Mouse (Mus musculus) forebrain, embryonic 13.5 days (tissue): ENCODE measurements around the gene Tomm20l. TPM values are rescaled to one million over a fixed set of nuclear protein-coding genes. Genes with fewer than 3 reads are reported as not detected.

Experiments used
- ATAC-seq: fragments of 200-750 bp; cut with Nextera tagmentation; 2 replicates; pipeline ENCODE4 v1.8.0; 2017
- H3K27ac ChIP-seq: fragments of 300-500 bp; sonication (generic); 2 replicates; pipeline ENCODE4 v1.5.1; 2015; ENCODE audit warnings: inconsistent platforms, mild to moderate bottlenecking, moderate library complexity
- H3K27me3 ChIP-seq: fragments of 300-500 bp; sonication (generic); 2 replicates; pipeline ENCODE4 v1.6.1; 2015; ENCODE audit warnings: mild to moderate bottlenecking, inconsistent platforms
- H3K36me3 ChIP-seq: fragments of 300-500 bp; sonication (generic); 2 replicates; pipeline ENCODE4 v1.6.1; 2015; ENCODE audit warnings: mild to moderate bottlenecking, inconsistent platforms; ENCODE audit not compliant: poor library complexity, severe bottlenecking
- H3K4me1 ChIP-seq: fragments of 300-500 bp; sonication (generic); 2 replicates; pipeline ENCODE4 v1.6.1; 2015; ENCODE audit warnings: inconsistent platforms
- H3K4me2 ChIP-seq: fragments of 300-500 bp; sonication (generic); 2 replicates; pipeline ENCODE4 v1.6.1; 2015; ENCODE audit warnings: inconsistent platforms, mild to moderate bottlenecking, moderate library complexity
- H3K4me3 ChIP-seq: fragments of 300-500 bp; sonication (generic); 2 replicates; pipeline ENCODE4 v1.5.1; 2015; ENCODE audit warnings: mild to moderate bottlenecking, inconsistent platforms
- H3K9ac ChIP-seq: fragments of 300-500 bp; sonication (generic); 2 replicates; pipeline ENCODE4 v1.6.1; 2015; ENCODE audit warnings: mild to moderate bottlenecking, inconsistent platforms
- H3K9me3 ChIP-seq: fragments of 300-500 bp; sonication (generic); replicated peaks from 2 replicates; pipeline ENCODE4 v1.6.1; 2016; ENCODE audit warnings: inconsistent platforms
- WGBS: fragments of 180-500 bp; shearing (Covaris S2); methylation state at CpG from one replicate; pipeline ENCODE4 v1.1.7; 2015; 5-methylcytosine and 5-hydroxymethylcytosine counted together
- polyA plus RNA-seq: library from polyadenylated mRNA; unstranded; fragments of >200 nt; fragmentation: Nextera tagmentation; extraction: Ambion mirVana; gene quantifications from 2 replicates; pipeline ENCODE4 v1.2.1, GENCODE M21; 2015

Gene Tomm20l
- polyA plus RNA-seq, 1 experiment from 2014 or later = not detected

- no peak for ATAC-seq
- Histone ChIP-seq H3K4me2 (no peak overlapping the region), H3K27me3 (no peaks in the 10 kb centered on the region), H3K4me3 (no peak overlapping the region), H3K27ac (no peak overlapping the region), H3K9me3 (no peaks in the 10 kb centered on the region), H3K9ac (no peak overlapping the region), H3K36me3 (peaks cover 76% of the 10 kb centered on the region), H3K4me1 (no peaks in the 10 kb centered on the region)
- WGBS = 94% methylated on average over 9 of the region's 9 CpGs
Observed at GRCm38 (mm10) chr12:71164410-71164809, 53.2 kb downstream of the Tomm20l start.

DNA sequence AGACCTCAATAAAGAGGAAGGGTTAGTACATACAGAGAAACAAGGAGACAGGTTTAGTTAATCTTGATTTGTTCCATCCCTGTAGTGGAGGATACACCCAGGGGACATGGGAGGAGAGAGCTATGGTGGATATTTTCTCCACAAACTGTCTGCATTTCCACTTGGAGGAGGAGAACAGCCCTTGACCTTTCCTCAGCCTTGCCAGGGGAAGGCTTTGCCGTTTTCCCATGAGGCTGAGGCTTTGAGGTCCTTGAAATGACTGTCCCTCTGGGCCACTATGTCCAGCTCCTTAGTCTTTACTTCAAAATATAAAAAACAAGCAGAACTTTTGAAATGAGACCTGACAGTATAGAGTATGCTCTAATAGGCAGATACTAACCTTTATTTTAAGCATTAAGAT, 58.7 kb downstream of the Tomm20l start:
- 100% methylated on average over 1 of the region's 1 CpGs for WGBS
- H3K9ac ChIP-seq = no peak overlapping the region
- H3K36me3 ChIP-seq = peaks cover 69% of the 10 kb centered on the region
- H3K4me3 ChIP-seq = no peak overlapping the region
- no peak for ATAC-seq
- no peak overlapping the region for H3K4me2 ChIP-seq
- H3K4me1 ChIP-seq = no peaks in the 10 kb centered on the region
- H3K27ac ChIP-seq = no peak overlapping the region
- no peaks in the 10 kb centered on the region for H3K9me3 ChIP-seq
- H3K27me3 ChIP-seq = no peaks in the 10 kb centered on the region

Other genes with a start within 250 kb of the Tomm20l start
- 272 and 281 TPM in 2 replicates for gene Actr10, start 173.6 kb upstream of the Tomm20l start, polyA plus RNA-seq
- 640 and 646 TPM in 2 replicates for gene Psma3, start 136.8 kb upstream of the Tomm20l start, polyA plus RNA-seq
- 51.1 and 52.0 TPM in 2 replicates for gene Arid4a, start 95.4 kb upstream of the Tomm20l start, polyA plus RNA-seq
- 78.2 and 85.3 TPM in 2 replicates for gene Timm9, start 25.3 kb downstream of the Tomm20l start, polyA plus RNA-seq
- gene 2700049A03Rik, start 25.4 kb downstream of the Tomm20l start, polyA plus RNA-seq = 23.9 and 24.5 TPM in 2 replicates
- 22.4 and 26.0 TPM in 2 replicates for gene Dact1, start 198.5 kb downstream of the Tomm20l start, polyA plus RNA-seq